Mouse (Mus musculus) cerebellum, postnatal 4 days (tissue): ENCODE measurements around the gene Kbtbd12.

ENCODE experiments used
- DNase-seq, 2 experiments: peaks; one replicate each; pipeline ENCODE4 v3.0.0; 2022; ENCODE audit warnings: low spot score in 2 of 2, mixed read lengths in 1 of 2

Gene Kbtbd12

GRCm38 (mm10) chr6:88637611-88638301 lies at the start of gene Kbtbd12:
Gene Kbtbd12, minus strand, starts transcription at chr6:88637950.
- DNase-seq = no peak

- no peak for DNase-seq
Observed at GRCm38 (mm10) chr6:88683380-88684053, 45.8 kb upstream of the Kbtbd12 start.

- no peak for DNase-seq
Observed at GRCm38 (mm10) chr6:88681026-88681425, 43.3 kb upstream of the Kbtbd12 start.

GRCm38 (mm10) chr6:88677738-88678137 lies 40.0 kb upstream of the Kbtbd12 start:
- DNase-seq = no peak

GRCm38 (mm10) chr6:88676753-88677736 lies 39.3 kb upstream of the Kbtbd12 start:
- DNase-seq = no peak

GRCm38 (mm10) chr6:88675815-88676214 lies 38.1 kb upstream of the Kbtbd12 start:
- DNase-seq = no peak

- no peak for DNase-seq
Observed at GRCm38 (mm10) chr6:88662284-88662683, 24.5 kb upstream of the Kbtbd12 start.

- no peak for DNase-seq
Observed at GRCm38 (mm10) chr6:88661696-88662095, 23.9 kb upstream of the Kbtbd12 start.

GRCm38 (mm10) chr6:88647564-88648295 lies 10.0 kb upstream of the Kbtbd12 start:
- no peak for DNase-seq

GRCm38 (mm10) chr6:88644786-88645185 lies 7.0 kb upstream of the Kbtbd12 start:
- no peak for DNase-seq

- no peak for DNase-seq
Observed at GRCm38 (mm10) chr6:88641346-88641920, 3.7 kb upstream of the Kbtbd12 start.

GRCm38 (mm10) chr6:88640331-88640730 lies 2.6 kb upstream of the Kbtbd12 start:
- DNase-seq = no peak

GRCm38 (mm10) chr6:88639921-88640320 lies 2.2 kb upstream of the Kbtbd12 start:
- DNase-seq = peak in 1 of 2 experiments; percentile 16

GRCm38 (mm10) chr6:88639372-88639920 lies 1.7 kb upstream of the Kbtbd12 start:
- DNase-seq = no peak

GRCm38 (mm10) chr6:88638917-88639316 lies 1.2 kb upstream of the Kbtbd12 start:
- no peak for DNase-seq

- DNase-seq = no peak
Observed at GRCm38 (mm10) chr6:88635881-88636754, 1.6 kb downstream of the Kbtbd12 start.

- no peak for DNase-seq
Observed at GRCm38 (mm10) chr6:88631293-88631692, 6.5 kb downstream of the Kbtbd12 start.

- DNase-seq = no peak
Observed at GRCm38 (mm10) chr6:88630560-88630959, 7.2 kb downstream of the Kbtbd12 start.

- DNase-seq = no peak
Observed at GRCm38 (mm10) chr6:88629821-88630220, 7.9 kb downstream of the Kbtbd12 start.

- DNase-seq = peak; percentile 62 to 84
Observed at GRCm38 (mm10) chr6:88627317-88627811, 10.4 kb downstream of the Kbtbd12 start.
